Mouse (Mus musculus): ENCODE measurements at regions not wholly inside any gene's neighbourhood (a gene's known extent, or its start where the extent isn't known, plus 50 kb on each side); places are given as distances from the start of the nearest gene placed in this dataset.

- DNase-seq (ENCODE audit: low spot score in 2 of 2) = no peak
- intact Hi-C loops (cut with DNase I) = no loop called here
Measured at GRCm38 (mm10) chr19:53446216-53446615, 55.8 kb upstream of the Smndc1 start.

- no peak for DNase-seq (ENCODE audit: low spot score in 2 of 2)
- intact Hi-C loops (cut with DNase I) = no loop called here
Measured at GRCm38 (mm10) chr19:53444646-53445045, 54.3 kb upstream of the Smndc1 start.

GRCm38 (mm10) chr19:53442756-53443654 is 52.6 kb upstream of the Smndc1 start:
- intact Hi-C loops (cut with DNase I) = no loop called here
- DNase-seq (ENCODE audit: low spot score in 2 of 2) = no peak

- DNase-seq (ENCODE audit: low spot score in 2 of 2) = no peak
- intact Hi-C loops (cut with DNase I) = no loop called here
Measured at GRCm38 (mm10) chr19:53442132-53442610, 51.8 kb upstream of the Smndc1 start.

- no peak for DNase-seq (ENCODE audit: low spot score in 2 of 2)
- intact Hi-C loops (cut with DNase I) = no loop called here
Measured at GRCm38 (mm10) chr19:53441449-53442131, 51.2 kb upstream of the Smndc1 start.

- no peak for DNase-seq (ENCODE audit: low spot score in 2 of 2)
- intact Hi-C loops (cut with DNase I) = no loop called here
Measured at GRCm38 (mm10) chr19:53440327-53441055, 50.1 kb upstream of the Smndc1 start.

Measured in left cerebral cortex, postnatal 25 days (tissue).